Mouse (Mus musculus) midbrain, embryonic 11.5 days (tissue): ENCODE data around the gene Alg9. TPM values are rescaled to one million over a fixed set of nuclear protein-coding genes. Genes with fewer than 3 reads are reported as not detected.
A peak's percentile ranks its signal among the peaks of the same experiment; 100 is the strongest.

Source experiments
- ATAC-seq: fragments of 200-750 bp; cut with Nextera tagmentation; 2 replicates; pipeline ENCODE4 v1.8.0; 2017; ENCODE audit warnings: moderate TSS enrichment, moderate library complexity; ENCODE audit not compliant: low FRiP score
- DNase-seq: peaks from one replicate; pipeline ENCODE4 v3.0.0; 2015; ENCODE audit warnings: low spot score; ENCODE audit errors: missing footprints
- H3K27ac ChIP-seq: fragments of 300-500 bp; sonication (generic); 2 replicates; pipeline ENCODE4 v1.5.1; 2014; ENCODE audit warnings: low read depth, low read length
- H3K27me3 ChIP-seq: fragments of 300-500 bp; sonication (generic); 2 replicates; pipeline ENCODE4 v1.6.1; 2014; ENCODE audit warnings: mild to moderate bottlenecking, low read length, moderate library complexity, mixed read lengths; ENCODE audit not compliant: control insufficient read depth, insufficient read depth
- H3K36me3 ChIP-seq: fragments of 300-500 bp; sonication (generic); 2 replicates; pipeline ENCODE4 v1.6.1; 2014; ENCODE audit warnings: mild to moderate bottlenecking, low read length, moderate library complexity, mixed read lengths; ENCODE audit not compliant: control insufficient read depth, insufficient read depth
- H3K4me1 ChIP-seq: fragments of 300-500 bp; sonication (generic); 2 replicates; pipeline ENCODE4 v1.6.1; 2014; ENCODE audit warnings: low read length; ENCODE audit not compliant: control insufficient read depth, insufficient read depth
- H3K4me2 ChIP-seq: fragments of 300-500 bp; sonication (generic); 2 replicates; pipeline ENCODE4 v1.6.1; 2014; ENCODE audit warnings: mild to moderate bottlenecking, moderate library complexity
- H3K4me3 ChIP-seq: fragments of 300-500 bp; sonication (generic); 2 replicates; pipeline ENCODE4 v1.5.1; 2014; ENCODE audit warnings: low read depth, low read length
- H3K9ac ChIP-seq: fragments of 300-500 bp; sonication (generic); 2 replicates; pipeline ENCODE4 v1.6.1; 2014; ENCODE audit warnings: low read length
- H3K9me3 ChIP-seq: fragments of 300-500 bp; sonication (generic); 2 replicates; pipeline ENCODE4 v1.6.1; 2016; ENCODE audit warnings: low read length; ENCODE audit not compliant: control insufficient read depth
- WGBS: fragments of 180-500 bp; shearing (Covaris S2); extraction: QIAGEN DNeasy Blood & Tissue Kit; methylation state at CpG from one replicate; pipeline ENCODE4 v1.1.7; 2014; 5-methylcytosine and 5-hydroxymethylcytosine counted together
- polyA plus RNA-seq: library from polyadenylated mRNA; unstranded; fragments of >200 nt; fragmentation: Nextera tagmentation; extraction: Ambion mirVana; gene quantifications from 2 replicates; pipeline ENCODE4 v1.2.1, GENCODE M21; 2014

Gene Alg9
- 34.1 and 34.4 TPM in 2 replicates for polyA plus RNA-seq

- H3K4me2 ChIP-seq: peak within 1 kb of the TSS; percentile 85
- H3K4me1 ChIP-seq: peaks cover 10% of the 10 kb centered on the region
- peak; percentile 91 for ATAC-seq
- peak; percentile 98 for DNase-seq
- peak within 1 kb of the TSS; percentile 55 for H3K27ac ChIP-seq
- H3K4me3 ChIP-seq: peak within 1 kb of the TSS; percentile 92
- H3K9ac ChIP-seq: peak within 1 kb of the TSS; percentile 91
- under 1% methylated on average over 41 of the region's 51 CpGs for WGBS
- no peaks in the 10 kb centered on the region for H3K9me3 ChIP-seq
- no peaks in the 10 kb centered on the region for H3K36me3 ChIP-seq
- no peaks in the 10 kb centered on the region for H3K27me3 ChIP-seq
These were observed at the start of gene Alg9, which contains the start of gene 1110032A03Rik for GRCm38 (mm10) chr9:50774991-50775612. Alg9 (plus strand) TSS chr9:50775019. 1110032A03Rik (minus strand) TSS chr9:50775520.

DNA sequence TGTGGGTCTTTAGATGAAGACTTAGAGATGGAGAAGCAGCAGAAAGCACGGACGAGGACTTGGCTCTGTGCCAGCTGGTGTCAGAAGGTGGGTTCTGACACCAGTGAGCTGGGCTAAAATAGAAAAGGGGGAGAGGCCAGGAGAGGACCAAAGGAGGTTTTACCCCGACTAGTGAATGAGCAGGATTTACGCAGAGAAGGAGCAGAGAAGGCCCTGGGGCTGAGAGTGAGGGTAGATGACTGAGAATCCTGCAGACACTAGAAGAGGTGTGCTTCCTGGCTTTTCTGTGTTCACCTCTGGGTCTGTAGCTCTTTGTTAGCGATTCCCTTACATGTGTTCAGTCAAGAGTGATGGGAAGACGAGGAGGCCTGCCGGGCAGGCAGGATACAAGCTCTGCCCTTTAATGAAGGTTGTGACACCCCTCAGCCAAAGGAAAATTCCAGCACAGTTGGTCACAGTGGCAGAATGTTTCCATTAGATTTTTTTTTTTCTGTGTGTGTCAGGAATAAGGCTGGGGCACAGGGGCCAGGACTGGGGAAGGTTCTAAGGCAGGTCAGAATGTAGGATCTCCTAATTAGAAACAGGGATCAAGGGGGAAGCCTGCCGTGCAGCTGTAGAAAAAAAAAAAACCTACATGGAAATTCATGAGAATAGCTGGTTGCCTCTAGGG, 48.8 kb upstream of the Alg9 start:
- DNase-seq: no peak
- 48% methylated on average over 8 of the region's 8 CpGs for WGBS
- no peaks in the 10 kb centered on the region for H3K9me3 ChIP-seq
- H3K4me1 ChIP-seq: peaks cover 23% of the 10 kb centered on the region
- H3K4me2 ChIP-seq: peak overlapping the region; percentile 82
- H3K27ac ChIP-seq: peak overlapping the region; percentile 62
- no peak for ATAC-seq
- no peaks in the 10 kb centered on the region for H3K36me3 ChIP-seq
- peak overlapping the region; percentile 54 for H3K4me3 ChIP-seq
- H3K9ac ChIP-seq: peak overlapping the region; percentile 34; the same call in 1 of the 2 replicates
- no peaks in the 10 kb centered on the region for H3K27me3 ChIP-seq

- Histone ChIP-seq H3K27me3 (no peaks in the 10 kb centered on the region), H3K4me1 (peaks cover 22% of the 10 kb centered on the region), H3K9ac (peak overlapping the region; percentile 78), H3K27ac (peak overlapping the region; percentile 61), H3K4me3 (peak overlapping the region; percentile 54), H3K36me3 (no peaks in the 10 kb centered on the region), H3K9me3 (no peaks in the 10 kb centered on the region), H3K4me2 (peak overlapping the region; percentile 82)
- DNase-seq: peak; percentile 91
- WGBS: 2% methylated on average over 30 of the region's 30 CpGs
- peak; percentile 25; the same call in 1 of the 2 replicates for ATAC-seq
These were observed 47.5 kb upstream of the Alg9 start for GRCm38 (mm10) chr9:50727171-50727924.

DNA sequence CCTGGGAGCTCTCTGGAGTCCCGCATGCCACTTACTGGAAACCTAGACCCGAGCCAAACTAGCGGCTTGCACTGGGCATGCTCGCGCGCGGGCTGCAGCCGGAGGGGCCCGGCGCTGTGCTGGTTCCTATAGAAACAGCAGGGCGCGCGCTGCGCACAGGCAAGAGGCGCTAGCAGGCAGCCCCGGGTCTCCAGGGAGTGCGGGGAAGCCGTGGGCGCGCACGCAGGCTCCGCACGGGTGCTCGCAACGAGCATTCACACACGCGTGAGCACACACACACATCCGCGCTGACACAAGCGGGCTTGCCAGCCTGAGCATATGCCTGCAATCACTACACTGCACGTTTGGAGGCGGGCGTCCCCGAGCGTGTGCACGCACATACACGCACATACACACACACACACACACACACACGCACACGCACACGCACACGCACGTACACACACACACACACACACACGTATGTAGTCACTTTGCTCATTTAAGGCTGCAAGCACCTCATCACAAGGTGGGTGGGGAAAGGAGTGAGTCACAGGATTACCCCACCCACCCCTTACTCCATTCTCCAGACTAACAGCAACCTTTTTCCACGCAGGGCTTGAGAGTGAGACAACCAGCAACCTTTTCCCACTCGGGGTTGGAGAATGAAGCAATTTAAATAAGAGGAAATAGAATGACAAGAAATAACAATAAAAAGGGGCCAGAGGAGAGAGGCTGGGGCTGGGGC, 46.7 kb upstream of the Alg9 start:
- peak overlapping the region; percentile 78 for H3K9ac ChIP-seq
- H3K27ac ChIP-seq: peak overlapping the region; percentile 61; the same call in 1 of the 2 replicates
- H3K4me1 ChIP-seq: peaks cover 29% of the 10 kb centered on the region
- WGBS: 0% methylated on average over 45 of the region's 45 CpGs
- no peaks in the 10 kb centered on the region for H3K27me3 ChIP-seq
- H3K36me3 ChIP-seq: no peaks in the 10 kb centered on the region
- ATAC-seq (peak; percentile 94), DNase-seq (peak; percentile 97)
- H3K4me3 ChIP-seq: peak overlapping the region; percentile 54
- H3K9me3 ChIP-seq: no peaks in the 10 kb centered on the region
- H3K4me2 ChIP-seq: peak overlapping the region; percentile 82

DNA sequence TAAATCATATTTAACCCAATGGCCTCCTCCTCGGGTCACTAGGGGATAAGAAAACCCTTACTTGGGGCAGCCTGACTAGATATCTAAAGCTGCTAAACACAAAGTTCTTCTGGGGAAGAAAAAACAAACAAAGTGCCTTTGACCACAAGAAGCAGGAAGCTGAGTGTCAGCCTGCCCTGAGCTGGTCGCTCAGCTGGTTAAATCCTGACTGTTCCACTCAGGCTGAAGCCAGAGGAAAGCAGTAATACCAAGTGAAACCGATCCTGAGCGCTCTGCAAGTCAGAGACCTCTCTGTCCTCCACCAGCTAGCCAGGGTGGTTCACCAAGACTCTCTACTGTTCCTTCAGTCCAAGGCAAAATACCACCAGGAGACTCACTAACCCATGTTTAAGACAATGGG, 45.2 kb upstream of the Alg9 start:
- WGBS: 67% methylated on average over 4 of the region's 4 CpGs
- Histone ChIP-seq H3K27ac (no peak overlapping the region), H3K9ac (no peak overlapping the region), H3K4me3 (no peak overlapping the region), H3K27me3 (no peaks in the 10 kb centered on the region), H3K4me2 (no peak overlapping the region), H3K36me3 (no peaks in the 10 kb centered on the region), H3K9me3 (no peaks in the 10 kb centered on the region), H3K4me1 (peaks cover 33% of the 10 kb centered on the region)
- DNase-seq: no peak
- ATAC-seq: no peak

- H3K36me3 ChIP-seq: no peaks in the 10 kb centered on the region
- no peak overlapping the region for H3K9ac ChIP-seq
- H3K9me3 ChIP-seq: no peaks in the 10 kb centered on the region
- ATAC-seq (no peak), DNase-seq (peak; percentile 91)
- WGBS: 10% methylated on average over 4 of the region's 4 CpGs
- no peak overlapping the region for H3K27ac ChIP-seq
- H3K4me2 ChIP-seq: no peak overlapping the region
- H3K4me1 ChIP-seq: peaks cover 16% of the 10 kb centered on the region
- no peaks in the 10 kb centered on the region for H3K27me3 ChIP-seq
- no peak overlapping the region for H3K4me3 ChIP-seq
These were observed 42.3 kb upstream of the Alg9 start for GRCm38 (mm10) chr9:50732560-50732959.

DNA sequence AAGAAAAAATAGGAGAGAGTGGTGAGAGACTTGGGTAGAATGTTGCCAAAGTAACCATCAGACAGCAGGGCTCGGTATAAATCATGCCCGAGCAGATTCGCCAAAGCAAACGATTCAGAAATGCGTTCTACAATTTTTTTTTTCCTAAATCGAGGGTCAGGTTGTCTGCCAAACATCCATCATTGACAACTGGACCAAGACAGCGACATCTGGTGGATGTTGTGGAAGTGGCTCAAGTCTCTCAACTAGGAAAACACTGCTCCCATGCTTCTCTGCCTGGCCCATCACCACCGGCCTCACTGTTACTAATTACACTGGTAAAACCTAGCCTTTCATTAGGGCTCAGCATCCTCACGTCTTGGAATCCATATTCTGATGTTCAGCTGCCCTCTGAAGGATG, 39.8 kb upstream of the Alg9 start:
- H3K4me1 ChIP-seq: peaks cover 12% of the 10 kb centered on the region
- no peak overlapping the region for H3K27ac ChIP-seq
- no peak overlapping the region for H3K9ac ChIP-seq
- DNase-seq (no peak), ATAC-seq (no peak)
- H3K4me2 ChIP-seq: no peak overlapping the region
- no peaks in the 10 kb centered on the region for H3K27me3 ChIP-seq
- H3K9me3 ChIP-seq: no peaks in the 10 kb centered on the region
- no peak overlapping the region for H3K4me3 ChIP-seq
- WGBS: 6% methylated on average over 9 of the region's 9 CpGs
- H3K36me3 ChIP-seq: no peaks in the 10 kb centered on the region

DNA sequence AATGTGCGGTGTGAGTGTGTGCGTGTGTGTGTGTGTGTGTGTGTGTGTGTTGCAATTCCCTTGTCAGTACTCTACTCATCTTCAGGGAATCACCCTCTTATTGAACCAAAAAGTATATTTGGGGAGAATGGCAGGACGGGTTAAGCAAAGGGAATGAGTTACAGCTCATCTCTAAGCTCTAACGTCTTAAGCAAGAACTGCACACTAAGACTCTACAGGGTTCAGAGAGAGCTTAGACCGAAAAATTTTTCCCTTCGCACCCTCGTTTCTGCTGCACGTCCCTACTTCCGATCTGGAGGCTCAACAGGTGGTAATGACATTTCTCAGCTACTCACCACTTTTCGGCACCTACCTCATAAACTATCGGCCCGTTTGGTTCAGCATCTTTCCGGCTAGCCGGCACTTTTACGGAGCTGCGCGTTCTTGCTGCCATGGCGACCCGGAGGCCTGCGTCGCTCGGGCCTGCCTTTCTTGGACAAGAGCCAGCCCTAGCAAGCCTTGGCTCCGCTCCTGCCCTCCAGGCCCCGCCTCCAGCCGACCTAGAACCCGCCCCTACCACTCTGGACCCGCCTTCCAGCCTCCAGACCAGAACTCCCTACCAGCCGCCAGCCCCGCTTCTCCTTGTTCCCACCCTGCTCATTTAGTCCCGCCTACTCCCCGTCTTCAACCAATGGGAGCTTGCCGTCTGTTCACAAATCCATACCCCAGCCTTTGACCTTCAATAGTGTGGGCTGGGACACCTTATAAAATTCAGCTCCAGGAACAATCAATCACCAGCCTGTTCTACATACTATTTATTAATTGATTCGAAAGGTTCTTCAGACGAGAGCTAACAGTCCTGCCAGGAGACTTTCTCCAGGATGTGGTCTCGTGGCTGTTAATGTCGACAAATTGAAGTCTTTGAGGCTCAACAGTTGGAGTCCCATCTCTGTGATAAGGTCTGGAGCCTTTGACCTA, 35.6 kb upstream of the Alg9 start, which contains the start of gene Dixdc1:
TSS of gene Dixdc1 (minus strand) at position 604 of the 957 bp plus-strand sequence.
- Histone ChIP-seq H3K27ac (no peak within 1 kb of the TSS), H3K4me3 (peak within 1 kb of the TSS; percentile 15), H3K9me3 (no peaks in the 10 kb centered on the region), H3K4me1 (no peaks in the 10 kb centered on the region), H3K4me2 (peak within 1 kb of the TSS; percentile 42), H3K36me3 (no peaks in the 10 kb centered on the region), H3K9ac (no peak within 1 kb of the TSS), H3K27me3 (no peaks in the 10 kb centered on the region)
- DNase-seq (peak; percentile 98), ATAC-seq (peak; percentile 97)
- 14% methylated on average over 36 of the region's 36 CpGs for WGBS
